ENCODE assay signal across 21 mouse cellular contexts in genomic region chr3:34885137-34885536, GRCm38 (mm10).
DNase-seq lines count a peak whose midpoint lies in the region; ATAC-seq and TF ChIP-seq lines count a peak whose summit lies in the region.
"Had no signal": no experiment of that assay in that cellular context is flagged by ENCODE, and none has a peak within 500 bp of the region (broad histone marks: within the 10 kb centered on the region; RNA-seq: fewer than 3 reads in every experiment).

No protein-coding gene starts in this region.

- 70% methylated on average over 5 of the region's 5 CpGs for WGBS in kidney, postnatal 0 days
- WGBS in kidney, embryonic 15.5 days: 71% methylated on average over 5 of the region's 5 CpGs
- 90% methylated on average over 5 of the region's 5 CpGs for WGBS in midbrain, embryonic 10.5 days

- no peaks in the 10 kb centered on the region for H3K9me3 ChIP-seq in kidney, postnatal 0 days (replicated peaks; ENCODE audit: low read length)
- no peaks in the 10 kb centered on the region for H3K9me3 ChIP-seq in kidney, embryonic 15.5 days (replicated peaks)
- no peaks in the 10 kb centered on the region for H3K9me3 ChIP-seq in ES-Bruce4 (replicated peaks; ENCODE audit: control insufficient read depth, insufficient read depth, low read length, poor library complexity, severe bottlenecking)
- no peaks in the 10 kb centered on the region for H3K9me3 ChIP-seq in midbrain, embryonic 10.5 days (replicated peaks)
- H3K9me3 ChIP-seq: embryonic facial prominence, embryonic 12.5 days; heart, embryonic 12.5 days; intestine, embryonic 15.5 days had no signal

- 0 out of 2 replicates have a peak, but pooled peaks have one; percentile 52 for TF ChIP-seq EP300 in ES-Bruce4 (IDR thresholded peaks at IDR 0.05; ENCODE audit: insufficient read depth, low read depth, low read length)

- DNase-seq in kidney, postnatal 0 days (ENCODE audit: low spot score): peak; percentile 29
- peak; percentile 43 for DNase-seq in WW6 (ENCODE audit: low read depth, low spot score)
- DNase-seq in lung, postnatal 36 days: peak; percentile 49
- DNase-seq in adrenal gland, postnatal 10 days: no peak
- DNase-seq in midbrain, embryonic 10.5 days (ENCODE audit: low spot score): no peak
- DNase-seq in ovary, postnatal 14 days (ENCODE audit: low spot score): no peak
- DNase-seq: adrenal gland, adult 2 months; cerebellum, adult 9-11 months; heart, postnatal 14 days; kidney, adult 9 months; liver; right cerebral cortex, postnatal 4 days; thymus, postnatal 36 days had no signal

- no peak overlapping the region for H3K9ac ChIP-seq in kidney, postnatal 0 days (ENCODE audit: low read depth, low read length)
- H3K9ac ChIP-seq in kidney, embryonic 15.5 days: no peak overlapping the region
- no peak overlapping the region for H3K9ac ChIP-seq in ES-Bruce4 (ENCODE audit: low read depth, poor library complexity, severe bottlenecking)
- H3K9ac ChIP-seq: embryonic facial prominence, embryonic 12.5 days; heart, embryonic 12.5 days; hindbrain, embryonic 14.5 days; intestine, embryonic 15.5 days had no signal

- no peak overlapping the region for H3K4me2 ChIP-seq in kidney, postnatal 0 days (ENCODE audit: low read length)
- H3K4me2 ChIP-seq in kidney, embryonic 15.5 days: no peak overlapping the region
- H3K4me2 ChIP-seq: embryonic facial prominence, embryonic 12.5 days; heart, embryonic 12.5 days; hindbrain, embryonic 14.5 days; intestine, embryonic 15.5 days had no signal

- no peaks in the 10 kb centered on the region for H3K4me1 ChIP-seq in kidney, postnatal 0 days (replicated peaks; ENCODE audit: insufficient read depth, low read length)
- peaks cover 9% of the 10 kb centered on the region for H3K4me1 ChIP-seq in kidney, embryonic 15.5 days
- peaks cover 4% of the 10 kb centered on the region for H3K4me1 ChIP-seq in ES-Bruce4 (ENCODE audit: control insufficient read depth, insufficient read depth, low read length)
- no peaks in the 10 kb centered on the region for H3K4me1 ChIP-seq in midbrain, embryonic 10.5 days
- H3K4me1 ChIP-seq: embryonic facial prominence, embryonic 12.5 days; heart, embryonic 12.5 days; intestine, embryonic 15.5 days; megakaryocyte, embryonic 14.5 days had no signal

- no peak for ATAC-seq in kidney, postnatal 0 days (replicated peaks; ENCODE audit: low FRiP score, low read depth)
- no peak for ATAC-seq in kidney, embryonic 15.5 days (replicated peaks; ENCODE audit: low FRiP score)
- ATAC-seq: forebrain, embryonic 16.5 days; intestine, embryonic 15.5 days had no signal

- no peaks in the 10 kb centered on the region for H3K27me3 ChIP-seq in kidney, postnatal 0 days (ENCODE audit: insufficient read depth, low read length)
- H3K27me3 ChIP-seq in kidney, embryonic 15.5 days: 0 out of 2 replicates have a peak, but pooled peaks cover 3% of the 10 kb centered on the region
- no peaks in the 10 kb centered on the region for H3K27me3 ChIP-seq in ES-Bruce4 (ENCODE audit: control insufficient read depth, insufficient read depth, low read length, poor library complexity, severe bottlenecking)
- H3K27me3 ChIP-seq in midbrain, embryonic 10.5 days (ENCODE audit: low read depth, poor library complexity, severe bottlenecking): no peaks in the 10 kb centered on the region
- H3K27me3 ChIP-seq: embryonic facial prominence, embryonic 12.5 days; heart, embryonic 12.5 days; intestine, embryonic 15.5 days; megakaryocyte, embryonic 14.5 days had no signal

- TF ChIP-seq POLR2A in ES-Bruce4 (IDR thresholded peaks at IDR 0.05; ENCODE audit: insufficient read depth, low read length): no peak

- TF ChIP-seq CTCF in kidney, postnatal 0 days (IDR thresholded peaks at IDR 0.05; ENCODE audit: low read depth): no peak
- no peak for TF ChIP-seq CTCF in ES-Bruce4 (IDR thresholded peaks at IDR 0.05; ENCODE audit: low read depth, low read length)

- no peak overlapping the region for H3K4me3 ChIP-seq in kidney, postnatal 0 days (replicated peaks; ENCODE audit: low read depth, low read length)
- H3K4me3 ChIP-seq in kidney, embryonic 15.5 days (replicated peaks): no peak overlapping the region
- no peak overlapping the region for H3K4me3 ChIP-seq in ES-Bruce4 (ENCODE audit: low read depth, low read length)
- H3K4me3 ChIP-seq in midbrain, embryonic 10.5 days: no peak overlapping the region
- H3K4me3 ChIP-seq: embryonic facial prominence, embryonic 12.5 days; heart, embryonic 12.5 days; intestine, embryonic 15.5 days; megakaryocyte, embryonic 14.5 days had no signal

- H3K36me3 ChIP-seq in kidney, postnatal 0 days (ENCODE audit: insufficient read depth, low read length): no peaks in the 10 kb centered on the region
- no peaks in the 10 kb centered on the region for H3K36me3 ChIP-seq in kidney, embryonic 15.5 days
- no peaks in the 10 kb centered on the region for H3K36me3 ChIP-seq in ES-Bruce4 (ENCODE audit: control insufficient read depth, insufficient read depth, low read length, poor library complexity, severe bottlenecking)
- no peaks in the 10 kb centered on the region for H3K36me3 ChIP-seq in midbrain, embryonic 10.5 days
- H3K36me3 ChIP-seq: embryonic facial prominence, embryonic 12.5 days; heart, embryonic 12.5 days; intestine, embryonic 15.5 days had no signal

- H3K27ac ChIP-seq in kidney, postnatal 0 days: no peak overlapping the region
- H3K27ac ChIP-seq in kidney, embryonic 15.5 days: no peak overlapping the region
- no peak overlapping the region for H3K27ac ChIP-seq in ES-Bruce4 (ENCODE audit: insufficient read depth, low read length)
- no peak overlapping the region for H3K27ac ChIP-seq in midbrain, embryonic 10.5 days (replicated peaks)
- H3K27ac ChIP-seq: embryonic facial prominence, embryonic 12.5 days; hindbrain, embryonic 14.5 days; intestine, embryonic 15.5 days had no signal

Comparison
In these comparisons a context has a peak if more than half of its experiments do, and no peak if none do; other contexts are left out.
1. DNase-seq: peak in kidney, postnatal 0 days (single experiment), WW6 (single experiment) and lung, postnatal 36 days (single experiment); none in adrenal gland, postnatal 10 days (single experiment), midbrain, embryonic 10.5 days (single experiment) and ovary, postnatal 14 days (single experiment).